Mouse (Mus musculus) adrenal gland, adult 18-20 months (tissue): ENCODE results near the gene Cbx1. TPM values are rescaled to one million over a fixed set of nuclear protein-coding genes. Genes with fewer than 3 reads are reported as not detected.

Source experiments
- DNase-seq, 2 experiments: peaks; one replicate each; pipeline ENCODE4 v3.0.0; 2021 to 2022; ENCODE audit warnings: low spot score in 2 of 2
- long read RNA-seq, 2 experiments: library from polyadenylated mRNA; stranded (forward); transcript quantifications; one replicate each; pipeline ENCODE4 v2.0.0; 2021
- total RNA-seq, 2 experiments: library from RNA; stranded (reverse); gene quantifications; 1 replicate in 1 of 2; 2 replicates in 1 of 2; pipeline ENCODE4 v1.2.3; 2021

Cbx1 gene
- 10 to 100 TPM; 56.6 to 83.6 TPM for total RNA-seq
- long read RNA-seq, experiment 1, partial matches to known transcripts, result 2 of 9 reads
- long read RNA-seq, experiment 1, other reads (novel, unspliced or antisense), result 5 of 9 reads
- long read RNA-seq, experiment 2, transcript Cbx1-203 (6 exons, 1,251 nt), result major isoform, 7 of 45 reads
- long read RNA-seq, experiment 2, partial matches to known transcripts, result 6 of 45 reads
- long read RNA-seq, experiment 2, other reads (novel, unspliced or antisense), result 29 of 45 reads

DNA sequence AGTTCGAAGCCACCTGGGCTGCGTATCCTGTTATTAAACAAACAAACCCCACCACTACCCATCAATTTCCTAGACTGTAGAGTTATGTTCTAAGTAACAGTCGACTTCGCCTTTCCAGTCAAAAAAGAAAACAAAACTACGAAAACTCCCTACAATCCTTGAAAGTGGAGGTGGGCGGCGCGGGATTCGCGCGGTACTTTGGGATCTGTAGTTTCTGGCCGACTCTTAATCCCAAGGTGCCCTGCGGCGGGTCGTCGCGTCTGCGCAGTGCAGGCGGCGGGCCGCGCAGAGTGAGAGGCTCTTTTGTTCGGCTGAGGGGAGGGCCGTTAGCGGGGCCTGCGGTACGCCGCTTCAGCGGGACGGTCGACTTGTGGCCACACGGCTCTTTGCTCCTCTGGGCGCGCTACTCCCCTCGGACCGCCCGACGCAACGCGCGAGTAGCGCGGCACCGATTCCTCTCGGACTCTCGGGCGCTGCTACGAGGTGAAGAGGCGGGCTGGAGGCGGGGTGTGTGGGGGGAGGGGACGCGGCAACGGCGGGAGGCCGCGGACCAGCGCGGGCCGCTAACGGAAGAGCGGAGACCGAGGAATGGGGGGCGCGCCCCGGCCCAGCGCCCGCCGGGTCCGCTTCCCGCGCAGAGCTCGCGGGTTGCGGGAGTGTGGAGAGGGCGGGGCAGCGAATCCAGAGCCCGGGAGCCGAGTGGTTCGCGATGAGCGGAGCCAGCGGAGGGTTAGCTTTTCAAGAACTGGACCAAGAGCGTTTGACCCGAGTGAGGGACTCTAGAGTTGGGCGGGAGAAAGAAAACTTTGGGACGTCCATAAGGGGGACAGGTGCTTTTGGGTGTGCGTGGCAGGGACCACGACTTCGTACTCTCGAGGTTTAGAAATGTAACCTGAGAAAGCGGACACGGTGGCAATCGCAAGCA lies at the start of gene Cbx1:
TSS of gene Cbx1 (plus strand) at position 257 of the 925 bp plus-strand sequence.
- DNase-seq, result peak; percentile 90 to 91

DNA sequence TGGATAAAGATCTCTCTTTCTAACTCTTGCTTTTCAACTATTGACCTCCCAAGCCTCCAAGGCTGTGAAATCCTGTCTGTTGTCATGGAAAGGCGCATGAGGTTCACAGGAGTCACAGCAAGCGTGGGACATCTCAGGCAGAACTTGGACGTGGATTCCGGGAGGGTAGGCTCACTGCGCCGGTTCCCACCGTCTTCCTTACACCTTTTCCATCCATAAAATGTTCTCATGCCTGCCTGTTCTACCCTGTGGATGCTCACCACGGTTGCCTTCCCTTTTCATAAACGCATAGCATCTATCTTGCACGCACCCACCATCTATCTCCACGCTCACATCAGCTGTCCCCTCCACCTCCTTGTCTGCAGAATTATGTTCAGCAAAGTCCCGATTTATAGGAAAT lies 48.1 kb upstream of the Cbx1 start:
- no peak for DNase-seq

DNA sequence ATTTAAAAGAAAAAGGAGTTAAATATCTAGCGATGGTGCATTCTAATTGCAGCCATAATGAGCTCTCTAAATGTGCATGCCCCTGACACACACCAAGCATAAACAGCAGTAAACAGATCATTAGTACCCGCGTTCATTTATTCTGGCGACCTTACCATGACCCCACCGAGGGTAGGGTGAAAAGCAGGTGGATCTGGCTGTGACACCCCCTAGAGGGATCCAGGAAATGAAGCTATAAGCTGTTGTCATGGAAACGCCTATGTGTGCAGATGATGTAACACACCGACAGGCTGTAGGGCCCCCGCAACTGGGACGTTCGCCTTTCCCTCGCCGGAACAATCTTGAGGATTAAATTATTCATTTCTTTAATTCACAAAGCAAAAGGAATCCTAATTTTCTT lies 46.9 kb upstream of the Cbx1 start:
- no peak for DNase-seq

GRCm38 (mm10) chr11:96743000-96743399 lies 45.9 kb upstream of the Cbx1 start:
- DNase-seq, result no peak

- no peak for DNase-seq
These were observed 45.0 kb upstream of the Cbx1 start for GRCm38 (mm10) chr11:96743891-96744290.

DNA sequence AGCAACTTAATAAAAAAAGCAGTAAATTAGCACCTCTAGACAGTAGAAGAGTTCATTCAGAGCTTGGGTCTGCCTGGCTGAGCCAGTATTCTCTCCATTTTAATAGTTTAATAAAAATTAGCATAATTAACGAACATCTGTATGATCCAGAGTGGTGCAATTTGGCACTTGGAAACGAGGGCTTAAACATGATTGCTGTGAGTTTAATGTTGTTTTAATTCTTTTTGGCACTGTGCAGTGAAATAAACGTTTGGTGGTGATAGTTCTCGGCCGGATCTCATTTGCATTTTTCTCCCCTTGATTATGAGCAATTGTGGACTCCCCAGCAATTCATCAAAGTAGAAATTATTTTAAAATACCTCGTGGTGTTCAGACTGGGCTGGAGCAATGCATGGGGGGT lies 42.3 kb upstream of the Cbx1 start:
- DNase-seq, result no peak

DNA sequence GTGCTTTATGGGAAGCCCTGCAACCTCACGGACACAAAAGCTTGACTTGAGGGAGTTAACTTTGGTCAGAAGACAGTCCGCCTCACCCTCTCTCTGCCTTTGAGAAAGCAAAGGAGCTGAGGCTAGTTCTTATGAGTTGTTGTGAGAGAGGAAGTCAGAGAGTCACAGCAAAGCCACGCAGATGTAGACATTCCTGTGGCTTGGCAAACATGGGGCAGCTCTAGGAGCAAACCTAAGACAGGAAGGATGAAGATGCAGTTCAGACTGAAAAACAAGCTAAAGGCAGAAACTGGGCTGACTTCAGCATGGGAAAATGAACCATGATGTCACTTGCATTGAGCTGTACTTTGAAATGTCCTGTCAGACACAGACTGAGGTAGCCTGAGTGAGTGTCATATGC lies 41.4 kb upstream of the Cbx1 start:
- no peak for DNase-seq

GRCm38 (mm10) chr11:96755298-96755697 lies 33.6 kb upstream of the Cbx1 start:
- no peak for DNase-seq

DNA sequence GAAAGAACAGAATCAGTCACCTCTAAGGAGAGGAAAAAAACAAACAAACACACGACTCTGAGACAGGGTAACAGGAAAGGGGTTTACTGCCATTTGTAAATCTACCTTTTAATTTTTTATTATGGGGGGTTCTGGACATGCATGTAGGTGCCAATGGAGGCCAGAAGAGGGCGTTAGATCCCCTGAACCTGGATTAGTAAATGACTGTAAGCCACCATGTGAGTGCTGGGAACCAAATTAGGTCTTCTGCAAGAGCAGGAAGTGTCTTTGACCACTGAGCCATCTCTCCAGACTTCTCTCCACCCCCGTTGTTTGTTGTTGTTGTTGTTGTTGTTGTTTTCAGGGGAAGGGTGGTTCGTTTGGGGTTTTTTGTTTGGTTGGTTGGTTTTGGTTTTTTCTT lies 31.5 kb upstream of the Cbx1 start:
- no peak for DNase-seq

GRCm38 (mm10) chr11:96758402-96758801 lies 30.5 kb upstream of the Cbx1 start:
- DNase-seq, result no peak

- DNase-seq, result peak in 1 of 2 experiments; percentile 39
These were observed 28.9 kb upstream of the Cbx1 start for GRCm38 (mm10) chr11:96760042-96760441.

GRCm38 (mm10) chr11:96761984-96762383 lies 26.9 kb upstream of the Cbx1 start:
- DNase-seq, result no peak

- no peak for DNase-seq
These were observed 26.0 kb upstream of the Cbx1 start for GRCm38 (mm10) chr11:96762742-96763470.

DNA sequence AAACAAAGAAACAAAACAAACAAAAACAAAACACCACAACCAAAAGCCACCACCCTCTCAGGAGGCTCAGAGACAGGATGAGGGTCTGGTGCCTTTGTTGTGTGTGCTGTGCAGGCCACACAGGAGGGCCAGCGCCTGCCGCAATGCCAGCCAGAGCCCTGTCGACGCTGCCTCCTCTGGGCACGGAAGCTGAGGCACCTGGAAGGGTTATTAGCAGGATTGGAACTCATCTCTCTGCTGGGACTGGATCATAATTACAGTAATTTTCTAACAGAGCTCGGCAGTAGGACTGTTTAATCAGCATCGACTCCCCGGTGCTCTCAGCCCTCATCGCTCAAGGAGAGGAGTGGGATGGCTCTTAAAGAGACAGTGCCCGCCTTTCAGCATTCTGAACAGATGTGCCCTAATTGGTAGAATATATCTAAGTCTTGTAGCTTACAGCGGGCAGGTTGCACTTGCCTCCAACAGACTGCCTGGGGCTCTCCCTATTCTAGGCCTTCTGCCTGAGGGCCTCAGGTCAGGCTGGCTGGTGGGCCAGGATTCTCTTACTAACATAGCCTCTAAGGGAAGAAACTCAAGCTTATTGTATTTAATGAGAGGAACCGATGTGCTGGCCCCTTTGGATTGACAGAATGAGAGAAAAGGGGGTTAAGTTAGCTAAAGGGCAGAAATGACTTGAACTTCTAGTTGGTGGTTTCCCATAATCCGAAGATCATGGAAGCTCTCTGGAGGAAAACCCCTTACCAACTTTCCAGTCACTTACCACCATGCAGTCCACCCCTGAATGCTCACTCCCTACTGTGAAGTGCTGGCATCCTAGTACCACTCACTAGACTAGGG lies 24.2 kb upstream of the Cbx1 start:
- no peak for DNase-seq

DNA sequence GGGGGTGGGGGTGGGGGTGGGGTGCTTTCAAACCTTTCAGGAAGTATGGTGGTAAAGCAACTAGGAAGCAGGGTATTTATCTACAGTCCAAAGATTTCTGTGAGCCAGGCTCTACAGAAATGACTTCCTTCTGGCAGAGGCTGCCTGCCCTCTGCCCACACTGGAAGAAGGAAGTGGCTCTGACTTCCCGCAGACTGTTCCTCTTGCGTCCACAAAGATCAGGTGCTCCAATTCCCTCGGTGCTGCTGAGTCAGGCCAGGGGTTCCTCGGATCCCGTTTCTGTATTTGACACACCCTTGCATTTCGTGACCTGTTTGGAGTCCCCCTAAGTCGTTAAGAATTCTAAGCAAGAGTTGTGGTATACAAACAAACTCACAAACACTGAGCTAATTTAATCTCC lies 23.3 kb upstream of the Cbx1 start:
- no peak for DNase-seq

DNA sequence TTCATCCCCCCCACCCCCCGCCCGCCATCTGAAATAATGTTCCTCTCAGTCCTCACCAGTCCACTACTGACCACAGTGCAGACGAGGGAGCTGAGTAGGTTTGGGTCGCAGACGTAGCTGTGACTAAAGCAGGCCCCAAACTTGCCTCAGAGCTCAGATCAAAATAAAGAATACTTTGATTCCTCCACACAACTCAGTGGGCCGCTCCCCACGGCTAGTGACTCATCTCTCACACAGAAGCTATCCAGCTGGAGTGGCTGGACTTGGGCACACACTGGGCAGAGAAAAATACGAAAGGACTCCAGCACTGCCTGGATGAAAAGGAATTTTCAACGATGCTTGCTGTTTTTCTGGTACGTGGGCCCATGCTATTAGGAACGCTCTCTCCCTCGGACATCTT lies 22.4 kb upstream of the Cbx1 start:
- DNase-seq, result no peak

- DNase-seq, result no peak
These were observed 21.8 kb upstream of the Cbx1 start for GRCm38 (mm10) chr11:96767096-96767495.

DNA sequence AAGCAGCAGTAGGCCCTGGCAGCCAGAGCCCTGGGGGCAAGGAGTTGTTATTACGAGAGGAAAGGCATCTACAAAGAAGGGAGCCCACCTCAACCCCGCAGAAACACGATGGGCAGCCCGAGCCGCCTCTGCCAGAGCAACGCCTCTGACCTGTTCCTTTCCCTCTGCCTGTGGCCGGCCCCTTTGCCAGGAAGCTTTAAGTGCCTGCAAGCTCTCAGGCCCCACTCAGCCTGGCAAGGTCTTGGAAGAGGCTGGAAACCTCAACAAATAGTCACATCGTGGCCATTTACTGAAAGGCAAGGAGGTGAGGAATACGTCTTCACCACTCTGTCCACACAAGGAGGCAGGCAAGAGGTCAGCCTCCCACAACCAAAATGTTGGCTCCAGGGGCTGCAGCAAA lies 20.7 kb upstream of the Cbx1 start:
- DNase-seq, result no peak

DNA sequence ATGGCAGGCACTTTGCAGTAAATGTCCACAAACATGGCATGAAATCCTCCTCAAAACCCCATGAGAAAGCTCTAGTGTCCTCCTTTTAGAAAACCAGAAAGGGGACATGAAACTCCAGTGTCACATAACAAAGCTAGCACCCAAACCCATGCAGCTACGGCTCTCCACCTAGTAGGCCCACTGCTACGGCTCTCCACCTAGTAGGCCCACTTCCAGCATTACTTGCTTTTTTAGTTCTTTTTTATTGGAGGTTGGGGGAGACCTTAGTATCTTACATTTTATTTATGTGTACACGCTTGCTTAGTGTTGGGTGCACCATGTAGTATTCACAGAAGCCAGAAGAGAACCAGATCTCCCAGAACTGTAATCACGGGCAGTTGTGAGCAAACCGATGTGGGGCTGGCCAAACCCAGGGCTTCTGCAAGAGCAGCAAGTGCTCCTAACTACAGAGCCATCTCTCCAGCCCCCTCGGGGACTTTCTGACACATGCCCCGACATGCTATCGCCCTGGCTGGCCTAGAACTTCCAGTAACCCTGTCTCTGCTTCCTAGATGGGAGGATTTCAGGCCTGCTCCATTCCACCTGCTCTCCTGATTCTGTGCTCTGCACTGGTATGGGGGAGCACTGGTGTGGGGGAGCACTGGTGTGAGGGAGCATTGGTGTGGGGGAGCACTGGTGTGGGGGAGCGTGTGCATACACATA lies 17.5 kb upstream of the Cbx1 start:
- DNase-seq, result no peak

GRCm38 (mm10) chr11:96772413-96772812 lies 16.5 kb upstream of the Cbx1 start:
- DNase-seq, result no peak
